Mouse (Mus musculus) cortical plate, adult 2 months (tissue): ENCODE results near the gene Ttc30a1.
"Not testable (repeated sequence)": the region's sequence is repeated elsewhere in the genome, so short reads cannot be mapped to it uniquely, and the experiment has no call there.

Experiments used
- CTCF ChIP-seq: fragments of 200-500 bp; IDR thresholded peaks from 2 replicates; pipeline ENCODE4 v1.5.1; 2011; ENCODE audit warnings: mild to moderate bottlenecking, control low read depth, low read length; ENCODE audit not compliant: insufficient read depth; ENCODE audit errors: extremely low read depth
- POLR2A ChIP-seq: fragments of 200-500 bp; IDR thresholded peaks from 2 replicates; pipeline ENCODE4 v1.6.1; 2011; ENCODE audit warnings: mild to moderate bottlenecking, low read length, control low read depth; ENCODE audit not compliant: insufficient read depth; ENCODE audit errors: extremely low read depth

DNA sequence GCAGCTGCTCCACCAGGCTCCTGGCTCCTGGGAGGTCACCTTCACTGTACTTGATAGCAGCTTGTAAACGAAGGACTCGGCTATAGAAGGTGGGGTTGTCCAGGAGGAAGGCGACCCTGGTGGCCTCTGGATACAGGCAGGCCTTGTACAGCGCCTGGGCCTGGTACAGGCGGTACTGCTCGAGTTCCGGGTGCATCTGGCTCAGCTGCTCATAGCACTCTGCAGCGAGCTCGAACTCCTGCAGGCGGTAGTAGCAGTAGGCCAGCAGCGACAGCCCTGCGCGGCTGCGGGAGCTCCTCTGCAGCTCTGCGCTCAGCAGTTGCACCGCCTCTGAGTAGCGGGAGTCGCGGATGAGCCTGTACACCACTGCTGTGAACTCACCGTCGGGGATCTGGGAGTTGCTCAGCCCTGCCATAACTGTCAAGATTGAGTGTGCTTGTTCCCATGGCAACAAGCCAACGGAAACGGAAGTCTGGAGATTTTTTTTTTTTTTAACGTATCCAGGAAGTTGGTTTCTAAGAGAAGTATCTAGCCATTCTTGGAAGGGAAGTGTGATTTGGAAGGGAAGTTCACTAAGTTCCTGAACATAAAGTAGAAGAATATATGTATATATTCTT, 3.9 kb downstream of the Ttc30a1 start, which contains the start of gene Ttc30a2:
- TF ChIP-seq CTCF, POLR2A: not testable (repeated sequence)
